33 mouse cellular contexts compared by ENCODE assay signal in genomic region chr3:32745001-32745400, GRCm38 (mm10).
"Had no signal": no experiment of that assay in that cellular context is flagged by ENCODE, and none has a peak within 500 bp of the region (broad histone marks: within the 10 kb centered on the region; RNA-seq: fewer than 3 reads in every experiment).

No protein-coding gene starts in this region.

- H3K4me3 ChIP-seq: heart, embryonic 12.5 days; heart, embryonic 13.5 days; heart, embryonic 15.5 days; hindbrain, embryonic 10.5 days; hindbrain, embryonic 12.5 days; hindbrain, embryonic 13.5 days; hindbrain, embryonic 15.5 days; intestine, embryonic 15.5 days; kidney, embryonic 15.5 days; layer of hippocampus, adult 2 months; left cerebral cortex, adult 2 months had no signal

- ATAC-seq: hindbrain, embryonic 16.5 days; hindbrain, postnatal 0 days; inflammation-experienced regulatory T-cells, adult 6 months; intestine, embryonic 15.5 days; intestine, embryonic 16.5 days; intestine, postnatal 0 days had no signal

- H3K9ac ChIP-seq: heart, embryonic 12.5 days; heart, embryonic 13.5 days; heart, embryonic 15.5 days; hindbrain, embryonic 12.5 days; hindbrain, embryonic 13.5 days; hindbrain, embryonic 14.5 days; hindbrain, embryonic 15.5 days; intestine, embryonic 15.5 days; kidney, embryonic 15.5 days had no signal

- H3K27ac ChIP-seq: heart, embryonic 13.5 days; heart, embryonic 15.5 days; hindbrain, embryonic 10.5 days; hindbrain, embryonic 12.5 days; hindbrain, embryonic 13.5 days; hindbrain, embryonic 14.5 days; hindbrain, embryonic 15.5 days; hindbrain, postnatal 0 days; intestine, embryonic 15.5 days; kidney, embryonic 15.5 days; kidney, postnatal 0 days; layer of hippocampus, adult 2 months; left cerebral cortex, adult 2 months had no signal

- H3K27me3 ChIP-seq: heart, embryonic 12.5 days; heart, embryonic 13.5 days; heart, embryonic 15.5 days; hindbrain, embryonic 12.5 days; hindbrain, embryonic 13.5 days; hindbrain, embryonic 15.5 days; intestine, embryonic 15.5 days; kidney, embryonic 15.5 days had no signal

- DNase-seq: heart, postnatal 14 days; heart, postnatal 36 days; heart, postnatal 4 days; kidney, adult 11 months; kidney, adult 18-20 months; kidney, adult 2 months; kidney, adult 8-10 months; kidney, adult 9 months; kidney, postnatal 10 days; kidney, postnatal 14 days; kidney, postnatal 25 days; kidney, postnatal 36 days; kidney, postnatal 4 days; layer of hippocampus, postnatal 36 days had no signal

- H3K4me1 ChIP-seq: heart, embryonic 13.5 days; hindbrain, embryonic 10.5 days; hindbrain, embryonic 12.5 days; hindbrain, embryonic 13.5 days; hindbrain, embryonic 15.5 days; intestine, embryonic 15.5 days; kidney, embryonic 15.5 days had no signal

- H3K4me2 ChIP-seq: heart, embryonic 11.5 days; heart, embryonic 12.5 days; heart, embryonic 13.5 days; heart, embryonic 15.5 days; hindbrain, embryonic 12.5 days; hindbrain, embryonic 13.5 days; hindbrain, embryonic 14.5 days; hindbrain, embryonic 15.5 days; intestine, embryonic 15.5 days; kidney, embryonic 15.5 days had no signal

- H3K9me3 ChIP-seq: heart, embryonic 15.5 days; hindbrain, embryonic 10.5 days; hindbrain, embryonic 12.5 days; hindbrain, embryonic 13.5 days; hindbrain, embryonic 15.5 days; intestine, embryonic 15.5 days; kidney, embryonic 15.5 days had no signal
